Mouse (Mus musculus) heart, postnatal 36 days (tissue): ENCODE data around the gene Tex261. TPM values are rescaled to one million over a fixed set of nuclear protein-coding genes. Genes with fewer than 3 reads are reported as not detected.
"Not testable (repeated sequence)": the region's sequence is repeated elsewhere in the genome, so short reads cannot be mapped to it uniquely, and the experiment has no call there.

Experiments
- DNase-seq, 2 experiments: peaks; one replicate each; pipeline ENCODE4 v3.0.0; 2021 to 2022
- intact Hi-C: fragments of 180-260 bp; cut with DNase I; formaldehyde crosslinking; loops from one replicate; pipeline ENCODE4 v1.15.1; 2025
- total RNA-seq, 2 experiments: library from RNA; stranded (reverse); gene quantifications; 2 replicates each; pipeline ENCODE4 v1.2.3; 2021

The Tex261 gene
- total RNA-seq = 10 to 100 TPM; 83.1 to 86.0 TPM

- peak; percentile 92 to 94 for DNase-seq
- intact Hi-C loops = loop anchor here (1.0 kb wide), 2 partner anchors 17 to 20 kb away; no protein-coding TSS in a partner anchor
These were observed at the start of gene Tex261 for GRCm38 (mm10) chr6:83775638-83776293. Gene Tex261, minus strand, starts transcription at chr6:83775813.

- no peak for DNase-seq
- intact Hi-C loops = no loop called here
These were observed 46.2 kb upstream of the Tex261 start for GRCm38 (mm10) chr6:83821856-83822255.

GRCm38 (mm10) chr6:83820727-83821515, 45.3 kb upstream of the Tex261 start:
- DNase-seq = no peak
- intact Hi-C loops = no loop called here

GRCm38 (mm10) chr6:83818996-83819395, 43.4 kb upstream of the Tex261 start:
- intact Hi-C loops = no loop called here
- no peak for DNase-seq

- DNase-seq = no peak
- intact Hi-C loops = no loop called here
These were observed 40.2 kb upstream of the Tex261 start for GRCm38 (mm10) chr6:83815801-83816200.

- intact Hi-C loops = no loop called here
- DNase-seq = no peak
These were observed 27.2 kb upstream of the Tex261 start for GRCm38 (mm10) chr6:83802846-83803245.

- intact Hi-C loops = no loop called here
These were observed 26.4 kb upstream of the Tex261 start for GRCm38 (mm10) chr6:83802033-83802432.

GRCm38 (mm10) chr6:83796686-83797085, 21.1 kb upstream of the Tex261 start:
- intact Hi-C loops = no loop called here
- DNase-seq = no peak

More at GRCm38 (mm10) chr6:83802033-83802432, 26.4 kb upstream of the Tex261 start:
- no peak for DNase-seq

GRCm38 (mm10) chr6:83795492-83795900, 19.9 kb upstream of the Tex261 start:
- no peak for DNase-seq
- intact Hi-C loops = loop anchor here (1.0 to 2.0 kb wide), 2 partner anchors 20 to 35 kb away; partner anchors contain the start of genes Paip2b and Tex261

GRCm38 (mm10) chr6:83794760-83795296, 19.2 kb upstream of the Tex261 start, which contains the start of gene Nagk:
Gene Nagk, plus strand, starts transcription at chr6:83794982.
- intact Hi-C loops = loop anchor here (1.0 to 2.0 kb wide), 2 partner anchors 20 to 36 kb away; partner anchors contain the start of genes Paip2b and Tex261

GRCm38 (mm10) chr6:83791251-83791890, 15.8 kb upstream of the Tex261 start:
- intact Hi-C loops = no loop called here
- DNase-seq = no peak

More at GRCm38 (mm10) chr6:83794760-83795296, 19.2 kb upstream of the Tex261 start, which contains the start of gene Nagk:
- peak; percentile 93 to 96 for DNase-seq

- intact Hi-C loops, DNase-seq: not testable (repeated sequence)
These were observed 14.9 kb upstream of the Tex261 start for GRCm38 (mm10) chr6:83790533-83790932.

- intact Hi-C loops = no loop called here
- no peak for DNase-seq
These were observed 12.9 kb upstream of the Tex261 start for GRCm38 (mm10) chr6:83788554-83788953.

GRCm38 (mm10) chr6:83786426-83786825, 10.8 kb upstream of the Tex261 start:
- intact Hi-C loops = no loop called here
- no peak for DNase-seq

GRCm38 (mm10) chr6:83779026-83779425, 3.4 kb upstream of the Tex261 start:
- intact Hi-C loops = loop anchor here (2.0 kb wide), 1 partner anchor 88 kb away; no protein-coding TSS in a partner anchor
- peak; percentile 57 to 58 for DNase-seq

- intact Hi-C loops = loop anchor here (2.0 kb wide), 1 partner anchor 88 kb away; no protein-coding TSS in a partner anchor
- no peak for DNase-seq
These were observed 2.7 kb upstream of the Tex261 start for GRCm38 (mm10) chr6:83778306-83778705.

GRCm38 (mm10) chr6:83774781-83775563, 641 bp downstream of the Tex261 start:
- intact Hi-C loops = loop anchor here (1.0 kb wide), 1 partner anchor 20 kb away; no protein-coding TSS in a partner anchor
- no peak for DNase-seq

- intact Hi-C loops = no loop called here
- DNase-seq = no peak
These were observed 1.5 kb downstream of the Tex261 start for GRCm38 (mm10) chr6:83774126-83774525.

- DNase-seq = peak in 1 of 2 experiments; percentile 12
- intact Hi-C loops = no loop called here
These were observed 7.1 kb downstream of the Tex261 start for GRCm38 (mm10) chr6:83768485-83768884.

GRCm38 (mm10) chr6:83766982-83767381, 8.6 kb downstream of the Tex261 start:
- intact Hi-C loops = no loop called here
- peak in 1 of 2 experiments; percentile 17 for DNase-seq
